Mouse (Mus musculus): Measurements from ENCODE around the gene Olfr1140. TPM values are rescaled to one million over a fixed set of nuclear protein-coding genes. Genes with fewer than 3 reads are reported as not detected.

Olfr1140 gene
- not detected in 2 replicates for polyA plus RNA-seq (2012; ENCODE audit: insufficient read depth, insufficient read length, low replicate concordance, missing spikeins)

DNA sequence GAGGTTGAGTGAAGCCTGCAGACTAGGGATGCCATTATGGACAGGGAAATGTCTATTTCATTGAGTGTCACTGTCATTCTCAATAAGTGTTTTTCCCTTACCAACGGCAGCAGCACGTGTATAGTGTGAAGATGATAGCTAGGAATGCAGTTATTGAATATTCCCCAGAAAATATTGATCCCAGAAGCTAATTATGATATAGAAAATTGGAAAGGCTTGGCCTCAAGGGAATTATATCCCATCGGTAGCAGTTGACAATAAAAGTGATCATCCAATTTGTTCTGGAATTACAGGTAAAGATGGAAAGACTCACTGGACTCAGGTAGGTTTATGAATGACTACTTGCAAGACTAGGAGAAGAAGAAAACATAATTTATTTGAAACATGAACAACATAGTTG lies at the start of gene Olfr1140:
Olfr1140 (plus strand) TSS at position 301 of the 400 bp plus-strand sequence.
- TF ChIP-seq CTCF (IDR thresholded peaks at IDR 0.05; ENCODE audit: insufficient read depth, low read depth, low read length) (no peak), POLR2A (IDR thresholded peaks at IDR 0.05; ENCODE audit: insufficient read depth, low read depth, low read length) (no peak)
- 77% methylated on average over 3 of the region's 3 CpGs for WGBS
- H3K27ac ChIP-seq (ENCODE audit: insufficient read depth, low read depth, low read length), result no peak within 1 kb of the TSS

DNA sequence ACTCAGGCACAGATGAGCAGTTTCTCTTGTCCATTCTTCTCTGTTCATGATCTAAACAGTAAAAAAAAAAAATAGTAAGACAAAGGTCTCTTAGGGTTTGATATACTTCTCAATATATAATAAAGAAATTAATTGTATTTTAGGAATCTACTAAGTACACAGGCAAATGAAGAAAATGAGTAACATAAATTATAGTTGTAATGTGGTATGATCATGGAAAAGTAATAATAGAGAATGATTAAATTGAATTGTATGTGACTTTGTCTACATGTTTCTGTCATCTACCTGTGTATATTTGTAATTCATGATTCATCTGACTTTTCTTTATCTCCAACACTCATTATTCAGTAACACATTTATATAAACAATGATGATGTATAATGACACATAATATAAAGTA lies 49.7 kb upstream of the Olfr1140 start, which contains the start of gene Olfr1136:
Olfr1136 (minus strand) TSS at position 101 of the 400 bp plus-strand sequence.
- Histone ChIP-seq H3K4me1 (ENCODE audit: control insufficient read depth, insufficient read depth, low read length) (no peaks in the 10 kb centered on the region), H3K27ac (ENCODE audit: insufficient read depth, low read depth, low read length) (no peak within 1 kb of the TSS), H3K4me3 (ENCODE audit: insufficient read depth, low read depth, low read length) (no peak within 1 kb of the TSS)
- no peak for TF ChIP-seq POLR2A (IDR thresholded peaks at IDR 0.05; ENCODE audit: insufficient read depth, low read depth, low read length)
- no peak for TF ChIP-seq CTCF (IDR thresholded peaks at IDR 0.05; ENCODE audit: insufficient read depth, low read depth, low read length)

More for the DNA sequence above, at the start of gene Olfr1140:
- no peak within 1 kb of the TSS for H3K4me3 ChIP-seq (ENCODE audit: insufficient read depth, low read depth, low read length)
- H3K4me1 ChIP-seq (ENCODE audit: control insufficient read depth, insufficient read depth, low read length), result no peaks in the 10 kb centered on the region

DNA sequence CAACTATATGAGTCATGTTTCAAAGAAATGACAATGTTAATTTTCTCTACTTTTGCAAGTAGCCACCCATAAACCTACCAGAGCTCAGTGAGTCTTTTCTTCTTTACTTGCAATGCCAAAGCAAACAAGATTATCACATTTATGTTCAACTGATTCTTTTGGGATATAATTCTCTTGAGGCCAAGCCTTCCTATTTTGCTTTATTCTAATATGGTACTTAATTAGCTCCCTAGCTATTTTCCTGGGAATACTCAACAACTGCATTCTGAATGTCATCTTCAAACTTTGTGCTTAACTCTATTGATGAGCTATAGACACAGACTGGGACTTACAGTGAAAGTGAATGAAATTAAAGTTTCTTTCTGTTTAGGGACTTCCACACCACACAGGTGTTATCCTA lies 30.5 kb upstream of the Olfr1140 start, which contains the start of gene Olfr1137:
Olfr1137 (minus strand) TSS at position 101 of the 400 bp plus-strand sequence.
- Histone ChIP-seq H3K27ac (ENCODE audit: insufficient read depth, low read depth, low read length) (no peak within 1 kb of the TSS), H3K4me1 (ENCODE audit: control insufficient read depth, insufficient read depth, low read length) (no peaks in the 10 kb centered on the region), H3K4me3 (ENCODE audit: insufficient read depth, low read depth, low read length) (no peak within 1 kb of the TSS)
- TF ChIP-seq CTCF (IDR thresholded peaks at IDR 0.05; ENCODE audit: insufficient read depth, low read depth, low read length) (no peak), POLR2A (IDR thresholded peaks at IDR 0.05; ENCODE audit: insufficient read depth, low read depth, low read length) (no peak)

DNA sequence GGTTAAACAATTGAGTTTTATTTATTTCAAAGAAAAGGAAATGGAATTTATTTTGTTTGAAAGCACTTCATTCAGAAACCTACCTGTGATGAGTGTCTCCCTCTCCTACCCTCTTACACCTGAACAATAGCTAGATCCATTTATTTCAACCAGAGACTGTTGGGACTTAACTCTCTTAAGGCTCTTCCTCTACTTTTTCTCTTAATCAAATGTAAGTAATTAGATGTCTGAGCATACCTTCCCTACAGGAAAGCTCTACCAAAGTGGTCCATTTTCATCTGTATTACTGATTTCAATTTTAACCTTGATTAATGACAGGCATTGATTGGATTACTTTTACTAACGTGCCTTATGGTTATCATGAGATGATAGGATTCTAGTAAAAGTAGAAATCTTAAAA lies 3.7 kb upstream of the Olfr1140 start, which contains the start of gene Olfr1138:
Olfr1138 (minus strand) TSS at position 101 of the 400 bp plus-strand sequence.
- WGBS, result 82% methylated on average over 1 of the region's 1 CpGs
- no peak for TF ChIP-seq POLR2A (IDR thresholded peaks at IDR 0.05; ENCODE audit: insufficient read depth, low read depth, low read length)
- no peak for TF ChIP-seq CTCF (IDR thresholded peaks at IDR 0.05; ENCODE audit: insufficient read depth, low read depth, low read length)
- H3K4me3 ChIP-seq (ENCODE audit: insufficient read depth, low read depth, low read length), result no peak within 1 kb of the TSS
- H3K27ac ChIP-seq (ENCODE audit: insufficient read depth, low read depth, low read length), result no peak within 1 kb of the TSS
- no peaks in the 10 kb centered on the region for H3K4me1 ChIP-seq (ENCODE audit: control insufficient read depth, insufficient read depth, low read length)

DNA sequence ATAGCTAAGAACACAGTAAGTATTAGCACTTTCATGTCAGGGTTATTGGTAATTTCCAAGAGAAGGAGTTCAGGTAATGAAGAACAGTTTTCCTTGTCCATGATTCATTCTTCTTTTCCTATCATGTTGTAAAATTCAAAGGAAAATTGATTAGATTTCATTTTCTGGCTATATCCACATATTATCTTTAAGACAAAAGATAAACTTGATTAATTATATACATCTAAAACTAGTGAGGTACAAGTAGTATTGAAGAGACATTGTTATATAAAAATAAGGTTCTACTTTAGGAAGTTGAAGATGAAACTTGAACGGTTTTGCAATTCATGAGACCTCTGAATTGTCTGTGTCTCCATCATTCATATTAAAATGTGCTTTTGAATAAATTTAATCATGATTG lies 10.3 kb downstream of the Olfr1140 start, which contains the start of gene Olfr1141:
Olfr1141 (minus strand) TSS at position 101 of the 400 bp plus-strand sequence.
- no peaks in the 10 kb centered on the region for H3K4me1 ChIP-seq (ENCODE audit: control insufficient read depth, insufficient read depth, low read length)
- H3K27ac ChIP-seq (ENCODE audit: insufficient read depth, low read depth, low read length), result no peak within 1 kb of the TSS
- TF ChIP-seq CTCF (IDR thresholded peaks at IDR 0.05; ENCODE audit: insufficient read depth, low read depth, low read length) (no peak), POLR2A (IDR thresholded peaks at IDR 0.05; ENCODE audit: insufficient read depth, low read depth, low read length) (no peak)
- 87% methylated on average over 1 of the region's 1 CpGs for WGBS
- no peak within 1 kb of the TSS for H3K4me3 ChIP-seq (ENCODE audit: insufficient read depth, low read depth, low read length)

DNA sequence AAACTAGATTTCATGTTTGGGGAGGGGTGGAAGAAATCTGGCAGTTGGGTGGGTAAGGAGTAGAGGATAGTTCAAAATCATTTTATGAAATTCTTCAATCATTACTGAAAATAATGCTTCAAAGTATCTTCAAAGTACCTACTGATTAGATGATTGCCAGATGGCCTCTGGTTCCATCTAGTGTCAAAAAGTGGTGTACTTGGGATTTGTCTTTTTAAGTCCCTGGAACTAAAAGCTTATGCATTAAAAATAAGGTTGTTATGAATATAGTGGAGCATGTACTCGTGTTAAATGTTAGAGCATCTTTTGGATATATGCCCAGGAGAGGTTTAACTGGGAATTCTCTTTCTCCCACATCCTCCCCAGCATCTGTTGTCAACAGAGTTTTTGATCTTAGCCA lies 32.6 kb downstream of the Olfr1140 start:
- H3K27ac ChIP-seq (ENCODE audit: insufficient read depth, low read depth, low read length), result no peak overlapping the region
- 39% methylated on average over 1 of the region's 1 CpGs for WGBS
- H3K4me1 ChIP-seq (ENCODE audit: control insufficient read depth, insufficient read depth, low read length), result no peaks in the 10 kb centered on the region
- TF ChIP-seq CTCF (IDR thresholded peaks at IDR 0.05; ENCODE audit: insufficient read depth, low read depth, low read length) (no peak), POLR2A (IDR thresholded peaks at IDR 0.05; ENCODE audit: insufficient read depth, low read depth, low read length) (no peak)
- no peak overlapping the region for H3K4me3 ChIP-seq (ENCODE audit: insufficient read depth, low read depth, low read length)

DNA sequence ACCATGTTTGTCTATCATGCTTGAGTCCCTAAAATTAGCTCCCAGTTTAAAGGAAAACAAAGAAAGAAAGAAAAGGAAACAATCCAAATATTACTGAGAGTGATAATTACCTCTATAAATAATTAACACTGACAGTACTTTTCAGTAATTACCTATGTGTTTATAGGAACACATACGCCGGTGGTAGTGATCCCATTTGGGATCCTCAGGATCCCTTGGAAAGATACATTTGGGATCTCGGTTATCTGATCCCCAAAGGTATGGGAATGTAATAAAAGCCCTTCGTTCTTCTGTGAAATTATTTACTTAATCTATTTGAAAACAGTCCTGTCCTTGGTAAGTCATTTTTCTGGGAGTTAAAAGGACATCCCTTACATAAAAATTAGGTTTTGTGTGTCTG lies 35.6 kb downstream of the Olfr1140 start, which contains the start of gene Olfr152:
Olfr152 (plus strand) TSS at position 301 of the 400 bp plus-strand sequence.
- 75% methylated on average over 4 of the region's 4 CpGs for WGBS
- no peak for TF ChIP-seq CTCF (IDR thresholded peaks at IDR 0.05; ENCODE audit: insufficient read depth, low read depth, low read length)
- TF ChIP-seq POLR2A (IDR thresholded peaks at IDR 0.05; ENCODE audit: insufficient read depth, low read depth, low read length), result no peak
- no peak within 1 kb of the TSS for H3K4me3 ChIP-seq (ENCODE audit: insufficient read depth, low read depth, low read length)

More for the DNA sequence above, 35.6 kb downstream of the Olfr1140 start, which contains the start of gene Olfr152:
- Histone ChIP-seq H3K27ac (ENCODE audit: insufficient read depth, low read depth, low read length) (no peak within 1 kb of the TSS), H3K4me1 (ENCODE audit: control insufficient read depth, insufficient read depth, low read length) (no peaks in the 10 kb centered on the region)

Other genes starting within 250 kb of the Olfr1140 start
- not detected in 2 replicates for gene Pramel7, start 246.7 kb upstream of the Olfr1140 start, polyA plus RNA-seq (2012; ENCODE audit: insufficient read depth, insufficient read length, low replicate concordance, missing spikeins)
- not detected in 2 replicates for gene Pramel6, start 237.2 kb upstream of the Olfr1140 start, polyA plus RNA-seq (2012; ENCODE audit: insufficient read depth, insufficient read length, low replicate concordance, missing spikeins)
- gene Olfr153, start 212.0 kb upstream of the Olfr1140 start, polyA plus RNA-seq (2012; ENCODE audit: insufficient read depth, insufficient read length, low replicate concordance, missing spikeins), result not detected in 2 replicates
- not detected in 2 replicates for gene Olfr1128, start 198.2 kb upstream of the Olfr1140 start, polyA plus RNA-seq (2012; ENCODE audit: insufficient read depth, insufficient read length, low replicate concordance, missing spikeins)
- not detected in 2 replicates for gene Olfr1129, start 169.8 kb upstream of the Olfr1140 start, polyA plus RNA-seq (2012; ENCODE audit: insufficient read depth, insufficient read length, low replicate concordance, missing spikeins)
- not detected in 2 replicates for gene Olfr1130, start 137.5 kb upstream of the Olfr1140 start, polyA plus RNA-seq (2012; ENCODE audit: insufficient read depth, insufficient read length, low replicate concordance, missing spikeins)
- gene Olfr1131, start 116.6 kb upstream of the Olfr1140 start, polyA plus RNA-seq (2012; ENCODE audit: insufficient read depth, insufficient read length, low replicate concordance, missing spikeins), result not detected in 2 replicates
- not detected in 2 replicates for gene Olfr1132, start 106.2 kb upstream of the Olfr1140 start, polyA plus RNA-seq (2012; ENCODE audit: insufficient read depth, insufficient read length, low replicate concordance, missing spikeins)
- gene Olfr1133, start 96.4 kb upstream of the Olfr1140 start, polyA plus RNA-seq (2012; ENCODE audit: insufficient read depth, insufficient read length, low replicate concordance, missing spikeins), result not detected in 2 replicates
- gene Olfr1134, start 85.3 kb upstream of the Olfr1140 start, polyA plus RNA-seq (2012; ENCODE audit: insufficient read depth, insufficient read length, low replicate concordance, missing spikeins), result not detected in 2 replicates
- not detected in 2 replicates for gene Olfr1135, start 70.1 kb upstream of the Olfr1140 start, polyA plus RNA-seq (2012; ENCODE audit: insufficient read depth, insufficient read length, low replicate concordance, missing spikeins)
- gene Olfr1136, start 49.8 kb upstream of the Olfr1140 start, polyA plus RNA-seq (2012; ENCODE audit: insufficient read depth, insufficient read length, low replicate concordance, missing spikeins), result not detected in 2 replicates
- gene Olfr1137, start 30.6 kb upstream of the Olfr1140 start, polyA plus RNA-seq (2012; ENCODE audit: insufficient read depth, insufficient read length, low replicate concordance, missing spikeins), result not detected in 2 replicates
- not detected in 2 replicates for gene Olfr1138, start 3.8 kb upstream of the Olfr1140 start, polyA plus RNA-seq (2012; ENCODE audit: insufficient read depth, insufficient read length, low replicate concordance, missing spikeins)
- gene Olfr1141, start 10.2 kb downstream of the Olfr1140 start, polyA plus RNA-seq (2012; ENCODE audit: insufficient read depth, insufficient read length, low replicate concordance, missing spikeins), result not detected in 2 replicates
- gene Olfr152, start 35.7 kb downstream of the Olfr1140 start, polyA plus RNA-seq (2012; ENCODE audit: insufficient read depth, insufficient read length, low replicate concordance, missing spikeins), result not detected in 2 replicates
- not detected in 2 replicates for gene Olfr1143, start 56.8 kb downstream of the Olfr1140 start, polyA plus RNA-seq (2012; ENCODE audit: insufficient read depth, insufficient read length, low replicate concordance, missing spikeins)
- not detected in 2 replicates for gene Olfr1145, start 66.1 kb downstream of the Olfr1140 start, polyA plus RNA-seq (2012; ENCODE audit: insufficient read depth, insufficient read length, low replicate concordance, missing spikeins)
- not detected in 2 replicates for gene Olfr1148, start 86.8 kb downstream of the Olfr1140 start, polyA plus RNA-seq (2012; ENCODE audit: insufficient read depth, insufficient read length, low replicate concordance, missing spikeins)
- gene Olfr1150-ps1, start 100.2 kb downstream of the Olfr1140 start, polyA plus RNA-seq (2012; ENCODE audit: insufficient read depth, insufficient read length, low replicate concordance, missing spikeins), result not detected in 2 replicates
- not detected in 2 replicates for gene Olfr1151, start 112.1 kb downstream of the Olfr1140 start, polyA plus RNA-seq (2012; ENCODE audit: insufficient read depth, insufficient read length, low replicate concordance, missing spikeins)
- not detected in 2 replicates for gene Olfr1152, start 122.7 kb downstream of the Olfr1140 start, polyA plus RNA-seq (2012; ENCODE audit: insufficient read depth, insufficient read length, low replicate concordance, missing spikeins)
- gene Olfr1153, start 151.2 kb downstream of the Olfr1140 start, polyA plus RNA-seq (2012; ENCODE audit: insufficient read depth, insufficient read length, low replicate concordance, missing spikeins), result not detected in 2 replicates
- gene Olfr1154, start 161.4 kb downstream of the Olfr1140 start, polyA plus RNA-seq (2012; ENCODE audit: insufficient read depth, insufficient read length, low replicate concordance, missing spikeins), result not detected in 2 replicates
- not detected in 2 replicates for gene Olfr1155, start 201.4 kb downstream of the Olfr1140 start, polyA plus RNA-seq (2012; ENCODE audit: insufficient read depth, insufficient read length, low replicate concordance, missing spikeins)
- gene Olfr1156, start 209.3 kb downstream of the Olfr1140 start, polyA plus RNA-seq (2012; ENCODE audit: insufficient read depth, insufficient read length, low replicate concordance, missing spikeins), result not detected in 2 replicates
- gene Olfr1157, start 224.5 kb downstream of the Olfr1140 start, polyA plus RNA-seq (2012; ENCODE audit: insufficient read depth, insufficient read length, low replicate concordance, missing spikeins), result not detected in 2 replicates
- gene Olfr74, start 230.9 kb downstream of the Olfr1140 start, polyA plus RNA-seq (2012; ENCODE audit: insufficient read depth, insufficient read length, low replicate concordance, missing spikeins), result not detected in 2 replicates
- gene Olfr1158, start 246.4 kb downstream of the Olfr1140 start, polyA plus RNA-seq (2012; ENCODE audit: insufficient read depth, insufficient read length, low replicate concordance, missing spikeins), result not detected in 2 replicates

Data from olfactory bulb, adult 2 months (tissue).